Mouse (Mus musculus) kidney, adult 9 months (tissue): Measurements from ENCODE around the gene Fcnb.
A peak's percentile ranks its signal among the peaks of the same experiment; 100 is the strongest.

ENCODE experiments used
- DNase-seq: peaks from one replicate; pipeline ENCODE4 v3.0.0; 2022

Fcnb gene

GRCm38 (mm10) chr2:28075616-28076187 lies 9.0 kb downstream of the Fcnb start:
- no peak for DNase-seq

GRCm38 (mm10) chr2:28068537-28068878 lies 16.2 kb downstream of the Fcnb start:
- DNase-seq: no peak

- no peak for DNase-seq
Observed at GRCm38 (mm10) chr2:28067821-28068536, 16.7 kb downstream of the Fcnb start.

GRCm38 (mm10) chr2:28067175-28067574 lies 17.5 kb downstream of the Fcnb start:
- no peak for DNase-seq

- no peak for DNase-seq
Observed at GRCm38 (mm10) chr2:28066686-28067085, 18.0 kb downstream of the Fcnb start.

GRCm38 (mm10) chr2:28065081-28065651 lies 19.5 kb downstream of the Fcnb start:
- DNase-seq: no peak

- DNase-seq: no peak
Observed at GRCm38 (mm10) chr2:28064339-28065080, 20.2 kb downstream of the Fcnb start.

- DNase-seq: no peak
Observed at GRCm38 (mm10) chr2:28063711-28064338, 20.9 kb downstream of the Fcnb start.

GRCm38 (mm10) chr2:28059922-28060321 lies 24.8 kb downstream of the Fcnb start:
- DNase-seq: no peak

GRCm38 (mm10) chr2:28047092-28047491 lies 37.6 kb downstream of the Fcnb start:
- no peak for DNase-seq

GRCm38 (mm10) chr2:28046311-28046710 lies 38.4 kb downstream of the Fcnb start:
- DNase-seq: no peak

- DNase-seq: no peak
Observed at GRCm38 (mm10) chr2:28044920-28045598, 39.6 kb downstream of the Fcnb start.

GRCm38 (mm10) chr2:28040466-28040865 lies 44.2 kb downstream of the Fcnb start:
- no peak for DNase-seq

- no peak for DNase-seq
Observed at GRCm38 (mm10) chr2:28039647-28040325, 44.9 kb downstream of the Fcnb start.

- peak; percentile 40 for DNase-seq
Observed at GRCm38 (mm10) chr2:28038391-28039096, 46.1 kb downstream of the Fcnb start.

GRCm38 (mm10) chr2:28037505-28038390 lies 46.9 kb downstream of the Fcnb start:
- DNase-seq: peak; percentile 28

- DNase-seq: no peak
Observed at GRCm38 (mm10) chr2:28036788-28037187, 47.9 kb downstream of the Fcnb start.

GRCm38 (mm10) chr2:28034011-28034710 lies 50.5 kb downstream of the Fcnb start:
- no peak for DNase-seq

GRCm38 (mm10) chr2:28032469-28032868 lies 52.2 kb downstream of the Fcnb start:
- DNase-seq: no peak

- no peak for DNase-seq
Observed at GRCm38 (mm10) chr2:28031860-28032259, 52.8 kb downstream of the Fcnb start.
